Mouse (Mus musculus): Measurements from ENCODE around the gene Pdik1l. TPM values are rescaled to one million over a fixed set of nuclear protein-coding genes. Genes with fewer than 3 reads are reported as not detected.

Gene Pdik1l
- total RNA-seq (2021), result 1 to 10 TPM; 5.8 to 8.4 TPM

GRCm38 (mm10) chr4:134287575-134288025, at the start of gene Pdik1l:
Gene Pdik1l, minus strand, starts transcription at chr4:134287895.
- DNase-seq (ENCODE audit: low spot score), result peak; percentile 46
- intact Hi-C loops (cut with DNase I), result loop anchor here (2.0 kb wide), 2 partner anchors 37 to 101 kb away; partner anchors contain the start of gene Cep85

DNA sequence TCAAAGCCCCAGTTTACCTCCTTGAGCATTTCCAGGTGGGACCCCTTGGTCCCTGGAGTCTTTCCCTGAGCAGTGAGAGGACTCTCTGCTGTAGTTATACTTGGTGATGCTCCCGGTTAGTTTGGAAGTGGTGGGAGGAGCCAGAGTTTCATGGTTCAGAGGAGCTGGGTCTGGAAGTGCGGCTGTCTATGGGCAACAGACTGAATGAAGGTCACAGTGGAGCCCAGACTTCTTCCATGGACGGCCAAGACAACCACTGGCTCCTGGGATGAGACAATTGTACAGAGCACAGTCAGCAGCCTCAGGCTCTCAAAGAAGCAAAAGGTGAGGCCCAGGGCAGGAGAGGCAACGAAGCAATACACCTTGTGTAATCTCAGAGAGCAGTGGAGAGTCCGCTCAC, 42.6 kb upstream of the Pdik1l start:
- no peak for DNase-seq (ENCODE audit: low spot score)
- intact Hi-C loops (cut with DNase I), result no loop called here

DNA sequence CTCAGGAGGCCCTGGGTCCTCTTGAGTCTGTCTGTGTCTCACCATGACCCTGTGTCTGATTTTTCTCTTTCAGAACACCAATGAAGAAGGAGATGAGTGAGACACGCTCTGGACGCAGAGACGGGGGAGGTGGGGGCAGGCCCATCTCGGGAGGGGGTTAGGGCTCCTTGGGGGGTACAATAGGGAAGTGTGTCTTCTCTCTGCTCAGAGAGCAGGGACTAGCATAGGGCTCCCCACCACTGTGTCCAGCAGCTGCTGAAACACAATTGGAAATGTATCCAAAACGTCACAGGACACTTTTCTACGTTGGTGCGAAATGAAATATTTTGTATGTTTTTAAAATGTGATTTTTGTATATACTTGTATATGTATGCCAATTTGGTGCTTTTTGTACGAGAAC, 41.1 kb upstream of the Pdik1l start:
- no peak for DNase-seq (ENCODE audit: low spot score)
- intact Hi-C loops (cut with DNase I), result no loop called here

- intact Hi-C loops (cut with DNase I), result no loop called here
- no peak for DNase-seq (ENCODE audit: low spot score)
Observed at GRCm38 (mm10) chr4:134328151-134328550, 40.5 kb upstream of the Pdik1l start.

DNA sequence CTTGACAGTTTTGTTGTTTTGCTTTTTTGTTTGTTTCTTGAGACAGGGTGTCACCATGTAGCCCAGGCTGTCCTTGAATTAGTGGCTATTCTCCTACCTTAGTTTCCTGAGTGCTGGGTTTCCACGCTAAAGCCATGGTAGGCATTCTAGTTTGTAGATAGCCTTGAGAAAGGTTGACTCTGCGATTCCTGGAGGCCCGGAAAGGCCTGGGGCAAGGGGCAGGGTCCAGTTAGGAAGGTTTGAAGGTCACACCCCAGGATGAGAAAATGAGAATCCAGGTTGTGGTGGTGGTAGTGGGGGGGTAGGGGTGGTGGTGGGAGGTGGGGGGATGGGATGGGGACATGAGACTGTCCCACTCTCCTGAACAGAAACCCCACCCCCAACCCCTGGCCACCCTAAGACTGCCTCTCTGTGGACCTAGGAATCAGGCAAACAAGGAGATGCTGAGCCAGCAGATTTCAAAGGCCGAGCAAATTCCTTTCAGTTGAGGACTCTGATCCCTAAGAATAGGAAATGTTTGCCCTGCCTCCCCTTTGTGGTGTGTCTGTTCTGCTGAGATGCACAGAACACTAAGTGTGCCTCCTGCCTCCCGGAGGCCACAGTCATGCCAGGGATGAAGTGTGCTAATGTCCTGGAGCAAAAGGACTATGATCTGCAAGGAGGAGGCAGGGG, 39.3 kb upstream of the Pdik1l start:
- intact Hi-C loops (cut with DNase I), result no loop called here
- no peak for DNase-seq (ENCODE audit: low spot score)

GRCm38 (mm10) chr4:134324655-134325054, 37.0 kb upstream of the Pdik1l start:
- intact Hi-C loops (cut with DNase I), result no loop called here
- DNase-seq (ENCODE audit: low spot score), result no peak

- no peak for DNase-seq (ENCODE audit: low spot score)
- intact Hi-C loops (cut with DNase I), result no loop called here
Observed at GRCm38 (mm10) chr4:134321524-134321923, 33.8 kb upstream of the Pdik1l start.

GRCm38 (mm10) chr4:134319674-134320073, 32.0 kb upstream of the Pdik1l start:
- intact Hi-C loops (cut with DNase I), result loop anchor here (5.0 kb wide), 1 partner anchor 38 kb away; no protein-coding TSS in a partner anchor
- DNase-seq (ENCODE audit: low spot score), result no peak

DNA sequence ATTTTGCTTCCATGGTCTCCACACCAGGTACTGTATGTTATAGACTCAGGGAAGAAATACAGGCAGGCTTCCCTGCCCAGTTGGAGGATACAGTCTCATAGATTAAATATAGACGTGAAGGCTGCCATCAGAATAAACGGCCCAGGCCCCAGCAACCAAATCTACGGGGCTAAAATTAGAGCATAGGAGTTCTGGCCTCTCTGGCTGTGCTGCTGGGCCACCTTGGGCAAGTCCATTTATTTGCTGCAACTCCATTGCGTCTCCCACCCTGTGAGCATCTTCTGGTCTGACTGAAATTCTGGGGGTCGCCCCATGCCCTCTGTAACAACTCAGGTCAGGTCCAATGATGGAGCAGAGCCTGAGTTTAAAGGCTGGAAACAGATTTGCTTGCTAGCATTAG, 31.4 kb upstream of the Pdik1l start:
- no peak for DNase-seq (ENCODE audit: low spot score)
- intact Hi-C loops (cut with DNase I), result loop anchor here (5.0 kb wide), 1 partner anchor 38 kb away; no protein-coding TSS in a partner anchor

DNA sequence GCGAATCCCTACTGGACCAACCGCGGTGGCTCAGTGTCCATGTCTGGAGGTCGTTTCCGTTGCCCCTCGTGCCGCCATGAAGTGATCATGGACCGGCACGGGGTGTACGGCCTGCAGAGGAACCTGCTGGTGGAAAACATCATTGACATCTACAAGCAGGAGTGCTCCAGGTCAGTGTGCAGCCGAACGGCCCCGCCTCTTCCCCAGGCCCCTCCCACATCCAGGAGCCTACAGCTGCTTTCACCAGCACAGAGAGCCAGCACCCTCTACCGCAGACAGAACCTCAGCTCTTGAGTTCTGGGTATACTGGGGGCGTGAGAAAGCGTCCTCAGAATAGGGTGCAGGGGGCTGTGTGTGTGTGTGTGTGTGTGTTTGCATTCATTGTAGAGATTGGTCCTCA, 28.7 kb upstream of the Pdik1l start:
- DNase-seq (ENCODE audit: low spot score), result no peak
- intact Hi-C loops (cut with DNase I), result loop anchor here (2.0 to 5.0 kb wide), 2 partner anchors 24 to 41 kb away; no protein-coding TSS in a partner anchor

DNA sequence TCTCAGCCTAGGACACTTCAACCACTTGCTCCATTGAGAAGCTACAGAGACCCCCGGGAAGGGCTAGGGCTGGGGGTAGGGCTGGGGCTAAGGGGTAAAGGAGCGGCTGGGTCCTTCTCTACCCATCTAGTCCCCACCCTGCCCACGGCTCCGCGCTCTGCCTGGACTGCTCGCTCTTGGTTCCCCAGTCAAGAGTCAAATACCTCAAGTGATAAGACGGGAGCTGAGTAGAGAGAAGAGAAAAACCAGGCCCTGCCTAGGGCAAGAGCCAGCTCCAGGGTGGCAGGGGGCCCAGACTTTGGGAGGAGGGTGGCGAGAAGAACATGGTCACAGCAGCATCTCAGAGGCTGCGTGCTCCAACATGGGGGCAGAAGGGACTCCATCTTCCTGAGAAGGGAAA, 27.8 kb upstream of the Pdik1l start:
- DNase-seq (ENCODE audit: low spot score), result no peak
- intact Hi-C loops (cut with DNase I), result loop anchor here (2.0 to 5.0 kb wide), 2 partner anchors 15 to 42 kb away; no protein-coding TSS in a partner anchor

- intact Hi-C loops (cut with DNase I), result loop anchor here (2.0 to 5.0 kb wide), 2 partner anchors 14 to 42 kb away; no protein-coding TSS in a partner anchor
- peak; percentile 33 for DNase-seq (ENCODE audit: low spot score)
Observed at GRCm38 (mm10) chr4:134314876-134315275, 27.2 kb upstream of the Pdik1l start, which contains the start of gene Trim63. Gene Trim63, plus strand, starts transcription at chr4:134315120.

- intact Hi-C loops (cut with DNase I), result loop anchor here (2.0 kb wide), 1 partner anchor 13 kb away; no protein-coding TSS in a partner anchor
- DNase-seq (ENCODE audit: low spot score), result no peak
Observed at GRCm38 (mm10) chr4:134314081-134314655, 26.5 kb upstream of the Pdik1l start.

GRCm38 (mm10) chr4:134312901-134313300, 25.2 kb upstream of the Pdik1l start:
- DNase-seq (ENCODE audit: low spot score), result no peak
- intact Hi-C loops (cut with DNase I), result no loop called here

GRCm38 (mm10) chr4:134312341-134312740, 24.6 kb upstream of the Pdik1l start:
- intact Hi-C loops (cut with DNase I), result no loop called here
- DNase-seq (ENCODE audit: low spot score), result no peak

DNA sequence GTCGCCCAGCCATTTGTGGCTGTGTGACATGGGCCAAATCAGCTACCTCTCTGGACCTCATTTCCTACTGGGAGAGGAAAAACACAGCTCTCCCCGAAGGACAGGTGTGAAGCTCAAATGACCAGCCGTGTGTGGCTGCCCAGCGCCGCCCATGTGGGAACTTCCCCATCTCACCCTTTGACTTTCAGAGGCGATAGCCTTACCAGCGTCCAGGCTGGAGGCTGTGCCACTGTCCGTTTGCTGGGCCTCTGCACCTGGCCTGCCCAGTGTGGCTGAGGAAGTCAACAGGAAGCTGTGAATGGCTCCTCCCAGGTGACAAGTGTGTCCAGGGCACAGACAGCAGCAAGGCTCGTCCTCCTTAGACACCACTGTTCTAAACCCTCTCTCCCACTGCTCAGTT, 24.1 kb upstream of the Pdik1l start:
- intact Hi-C loops (cut with DNase I), result no loop called here
- no peak for DNase-seq (ENCODE audit: low spot score)

GRCm38 (mm10) chr4:134310656-134311055, 23.0 kb upstream of the Pdik1l start:
- DNase-seq (ENCODE audit: low spot score), result no peak
- intact Hi-C loops (cut with DNase I), result no loop called here

DNA sequence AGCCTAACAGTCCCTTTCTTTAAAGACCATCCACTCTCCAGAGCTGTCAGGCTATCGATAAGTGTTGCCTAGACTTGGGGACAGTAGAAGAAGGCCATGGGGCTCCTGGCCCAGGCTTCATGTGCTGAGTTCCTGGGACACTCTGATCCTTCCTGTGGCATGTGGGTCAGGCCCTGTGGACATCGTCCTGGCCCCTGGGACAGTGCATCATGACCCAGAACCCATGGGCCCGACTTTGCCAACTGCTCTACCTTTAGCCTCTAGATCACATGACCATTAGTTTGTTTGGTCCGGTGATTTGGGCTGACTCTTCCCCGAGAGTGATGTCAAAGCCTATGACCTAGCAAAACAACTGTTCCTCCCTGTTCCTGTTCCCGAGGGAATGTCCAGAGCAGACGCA, 22.4 kb upstream of the Pdik1l start:
- DNase-seq (ENCODE audit: low spot score), result no peak
- intact Hi-C loops (cut with DNase I), result no loop called here

DNA sequence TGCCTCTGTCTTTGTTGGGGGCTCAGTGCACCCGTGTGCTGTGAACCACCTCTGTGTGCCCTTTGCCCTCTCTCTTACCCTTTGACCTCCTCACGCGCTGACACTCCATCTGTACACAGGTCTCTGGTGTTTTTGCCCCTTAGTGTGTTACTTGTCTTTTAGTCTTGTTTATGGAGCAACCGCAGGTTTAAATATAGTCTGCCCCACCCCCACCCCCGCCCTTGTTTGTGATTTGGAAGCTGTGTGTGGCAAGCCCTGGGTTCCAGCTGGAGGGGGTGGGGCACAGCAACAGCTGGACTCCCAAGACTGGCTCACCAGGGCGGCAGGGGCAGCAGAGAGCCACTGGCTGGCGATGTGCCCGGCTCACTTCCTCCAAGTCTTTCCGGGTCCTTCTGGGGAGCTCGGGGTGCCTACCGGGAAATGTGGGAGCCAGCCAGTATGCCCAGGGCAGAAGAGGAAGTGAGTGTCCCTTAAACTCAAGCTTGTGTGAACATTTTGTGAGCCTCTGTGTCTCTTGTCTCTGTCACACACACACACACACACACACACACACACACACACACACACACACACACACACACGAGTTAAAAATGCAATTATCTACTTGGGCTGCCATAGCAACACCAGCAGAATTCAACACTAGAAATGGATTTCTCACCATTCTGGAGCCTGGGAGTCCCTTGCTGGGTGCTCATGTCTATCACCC, 19.8 kb upstream of the Pdik1l start:
- intact Hi-C loops (cut with DNase I), result no loop called here
- DNase-seq (ENCODE audit: low spot score), result peak; percentile 57

DNA sequence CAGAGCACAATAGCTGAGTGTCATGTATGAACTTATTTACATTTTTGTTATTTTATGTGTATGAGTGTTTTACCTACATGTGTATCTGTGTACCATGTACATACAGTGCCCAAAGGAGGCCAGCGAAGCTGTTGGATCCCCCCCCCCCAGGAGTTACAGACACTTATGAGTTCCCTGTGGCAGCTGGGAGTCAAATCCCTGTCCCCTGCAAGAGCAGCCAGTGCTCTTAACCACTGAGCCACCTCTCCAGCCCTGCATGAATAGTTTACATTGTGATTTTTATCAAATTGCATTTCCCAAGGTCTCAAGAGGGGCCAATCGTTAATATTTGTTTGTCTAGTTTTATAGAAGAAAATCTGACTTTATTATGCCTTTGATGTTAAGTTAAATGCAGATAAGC, 19.3 kb upstream of the Pdik1l start:
- intact Hi-C loops (cut with DNase I), result no loop called here
- no peak for DNase-seq (ENCODE audit: low spot score)

DNA sequence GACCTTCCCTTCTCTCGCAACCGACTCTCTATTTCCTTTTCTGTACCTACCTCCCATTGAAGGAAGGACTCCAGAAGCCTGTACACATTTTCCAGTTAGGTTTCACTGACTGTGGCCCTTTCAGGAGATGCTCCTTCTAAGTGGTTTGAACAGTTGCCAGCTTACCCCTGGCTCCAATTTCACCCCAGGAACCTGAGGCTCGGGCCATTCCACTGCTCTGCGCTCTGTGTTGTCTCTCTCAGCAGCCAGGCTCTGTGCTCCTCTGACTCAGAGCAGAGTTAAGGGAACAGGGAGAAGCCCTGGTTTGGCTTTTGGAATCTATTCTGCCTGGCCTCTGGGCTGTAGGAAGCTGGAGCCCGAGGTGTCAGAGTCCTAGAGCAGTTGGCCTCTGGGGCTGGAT, 14.4 kb upstream of the Pdik1l start:
- intact Hi-C loops (cut with DNase I), result no loop called here
- no peak for DNase-seq (ENCODE audit: low spot score)

Data from heart, postnatal 25 days (tissue).